8 mouse cellular contexts compared by ENCODE assay signal in genomic region chr10:62230708-62231394, GRCm38 (mm10). TPM values are rescaled to one million over a fixed set of nuclear protein-coding genes. Genes with fewer than 3 reads are reported as not detected.
DNase-seq lines count a peak whose midpoint lies in the region; ATAC-seq lines count a peak whose summit lies in the region.

TSS of gene Tspan15 (minus strand) at chr10:62231251.

- under 1% methylated on average over 59 of the region's 59 CpGs for WGBS in hindbrain, embryonic 10.5 days
- under 1% methylated on average over 58 of the region's 59 CpGs for WGBS in lung, embryonic 16.5 days

- H3K27me3 ChIP-seq in hindbrain, embryonic 10.5 days (ENCODE audit: insufficient read depth, poor library complexity, severe bottlenecking) = peaks cover 33% of the 10 kb centered on the region
- H3K27me3 ChIP-seq in lung, embryonic 16.5 days (ENCODE audit: control insufficient read depth, insufficient read depth, low read depth, low read length) = no peaks in the 10 kb centered on the region

- no peaks in the 10 kb centered on the region for H3K36me3 ChIP-seq in hindbrain, embryonic 10.5 days
- no peaks in the 10 kb centered on the region for H3K36me3 ChIP-seq in lung, embryonic 16.5 days (ENCODE audit: control insufficient read depth, insufficient read depth, low read length)

- ATAC-seq in lung, embryonic 16.5 days (ENCODE audit: low read depth) = peak; percentile 98

- peak; percentile 98 for DNase-seq in Muller cell, postnatal 12 days (ENCODE audit: inconsistent ontology term)
- DNase-seq in cerebellum, adult 9-11 months = peak; percentile 95
- DNase-seq in frontal cortex, adult 2 months (ENCODE audit: extremely low spot score in 1 of 2, low spot score in 1 of 2) = peak; percentile 43 to 87
- peak; percentile 97 for DNase-seq in hindbrain, embryonic 10.5 days (ENCODE audit: low spot score)
- DNase-seq in layer of hippocampus, adult 9-11 months = peak; percentile 88
- peak; percentile 89 for DNase-seq in ovary, postnatal 14 days (ENCODE audit: low spot score)
- peak; percentile 62 to 72 for DNase-seq in thymus, postnatal 10 days (ENCODE audit: low spot score in 2 of 2)

- H3K27ac ChIP-seq in hindbrain, embryonic 10.5 days = peak within 1 kb of the TSS; percentile 87
- H3K27ac ChIP-seq in lung, embryonic 16.5 days (ENCODE audit: low read length) = peak within 1 kb of the TSS; percentile 51

- H3K4me1 ChIP-seq in hindbrain, embryonic 10.5 days (replicated peaks) = peaks cover 23% of the 10 kb centered on the region
- peaks cover 16% of the 10 kb centered on the region for H3K4me1 ChIP-seq in lung, embryonic 16.5 days (replicated peaks; ENCODE audit: control insufficient read depth, insufficient read depth, low read length)

- peak within 1 kb of the TSS; percentile 74 for H3K9ac ChIP-seq in lung, embryonic 16.5 days (ENCODE audit: low read length)

- no peaks in the 10 kb centered on the region for H3K9me3 ChIP-seq in hindbrain, embryonic 10.5 days
- H3K9me3 ChIP-seq in lung, embryonic 16.5 days (ENCODE audit: control insufficient read depth, low read length) = no peaks in the 10 kb centered on the region

- peak within 1 kb of the TSS; percentile 79 for H3K4me2 ChIP-seq in lung, embryonic 16.5 days (ENCODE audit: low read depth, low read length)

- H3K4me3 ChIP-seq in hindbrain, embryonic 10.5 days = peak within 1 kb of the TSS; percentile 74
- H3K4me3 ChIP-seq in lung, embryonic 16.5 days (ENCODE audit: low read length) = peak within 1 kb of the TSS; percentile 71

RNA-seq across cellular contexts. Expression of gene Tspan15, which starts in this region (rescaled TPM):
- polyA plus RNA-seq in frontal cortex, adult 2 months (2012; rRNA removed) = 29.5 and 39.0 TPM in 2 replicates
- 18.6 and 18.8 TPM in 2 replicates for polyA plus RNA-seq in hindbrain, embryonic 10.5 days (2016; fragmentation: Nextera tagmentation; extraction: Ambion mirVana)
- polyA plus RNA-seq in lung, embryonic 16.5 days (2015; fragmentation: Nextera tagmentation; extraction: Ambion mirVana) = 96.1 and 116 TPM in 2 replicates

Comparison
In these comparisons a context has a peak if more than half of its experiments do, and no peak if none do; other contexts are left out.
1. Peak in every context shown above with its lines: DNase-seq, ATAC-seq, H3K4me3 ChIP-seq and H3K27ac ChIP-seq.